Mouse (Mus musculus): Measurements from ENCODE around the gene Zfp51. TPM values are rescaled to one million over a fixed set of nuclear protein-coding genes. Genes with fewer than 3 reads are reported as not detected.
"Not testable (repeated sequence)": the region's sequence is repeated elsewhere in the genome, so short reads cannot be mapped to it uniquely, and the experiment has no call there.

The Zfp51 gene
- 10.7 and 14.5 TPM in 2 replicates for polyA plus RNA-seq (2011; ENCODE audit: insufficient read length, low read depth, missing spikeins)

DNA sequence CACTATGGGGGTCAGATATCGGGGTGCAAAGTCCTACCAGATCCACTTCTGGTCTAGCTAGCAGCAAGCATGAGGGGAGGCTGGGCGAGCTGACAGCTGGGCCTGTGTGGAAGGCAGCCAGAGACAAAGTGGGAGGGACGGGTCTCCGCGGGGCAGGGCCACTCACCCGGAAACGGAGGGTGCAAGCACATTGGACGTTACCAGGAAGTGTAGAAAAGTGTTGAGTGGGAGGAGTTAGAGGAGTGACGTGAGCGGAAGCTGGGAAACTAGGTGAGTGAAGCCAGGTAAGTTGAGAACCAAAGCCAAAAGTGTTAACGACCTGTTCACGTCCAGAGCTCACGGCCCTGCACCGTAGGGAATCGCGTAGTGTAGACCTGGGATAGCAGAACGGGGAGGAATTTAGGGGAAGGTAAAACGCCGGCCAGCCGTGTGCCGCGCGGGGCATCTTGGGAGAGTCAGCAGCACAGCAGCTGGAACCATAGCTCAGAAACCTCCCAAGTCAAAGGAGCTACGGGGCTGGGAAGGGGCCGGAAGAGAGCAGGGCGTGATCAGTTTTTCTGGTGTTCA lies at the start of gene Zfp51:
TSS of gene Zfp51 (plus strand) at position 237 of the 567 bp plus-strand sequence.
- Histone ChIP-seq H3K27ac (ENCODE audit: insufficient read depth, low read length) (peak within 1 kb of the TSS; percentile 77), H3K4me3 (ENCODE audit: insufficient read depth, low read length) (peak within 1 kb of the TSS; percentile 57), H3K4me1 (ENCODE audit: control insufficient read depth, insufficient read depth, low read length) (peaks cover 5% of the 10 kb centered on the region; the same call in 1 of the 2 replicates)
- TF ChIP-seq CTCF (IDR thresholded peaks at IDR 0.05; ENCODE audit: borderline replicate concordance, insufficient read depth, low read length) (no peak), POLR2A (IDR thresholded peaks at IDR 0.05; ENCODE audit: low read depth, low read length) (peak; percentile 84)

DNA sequence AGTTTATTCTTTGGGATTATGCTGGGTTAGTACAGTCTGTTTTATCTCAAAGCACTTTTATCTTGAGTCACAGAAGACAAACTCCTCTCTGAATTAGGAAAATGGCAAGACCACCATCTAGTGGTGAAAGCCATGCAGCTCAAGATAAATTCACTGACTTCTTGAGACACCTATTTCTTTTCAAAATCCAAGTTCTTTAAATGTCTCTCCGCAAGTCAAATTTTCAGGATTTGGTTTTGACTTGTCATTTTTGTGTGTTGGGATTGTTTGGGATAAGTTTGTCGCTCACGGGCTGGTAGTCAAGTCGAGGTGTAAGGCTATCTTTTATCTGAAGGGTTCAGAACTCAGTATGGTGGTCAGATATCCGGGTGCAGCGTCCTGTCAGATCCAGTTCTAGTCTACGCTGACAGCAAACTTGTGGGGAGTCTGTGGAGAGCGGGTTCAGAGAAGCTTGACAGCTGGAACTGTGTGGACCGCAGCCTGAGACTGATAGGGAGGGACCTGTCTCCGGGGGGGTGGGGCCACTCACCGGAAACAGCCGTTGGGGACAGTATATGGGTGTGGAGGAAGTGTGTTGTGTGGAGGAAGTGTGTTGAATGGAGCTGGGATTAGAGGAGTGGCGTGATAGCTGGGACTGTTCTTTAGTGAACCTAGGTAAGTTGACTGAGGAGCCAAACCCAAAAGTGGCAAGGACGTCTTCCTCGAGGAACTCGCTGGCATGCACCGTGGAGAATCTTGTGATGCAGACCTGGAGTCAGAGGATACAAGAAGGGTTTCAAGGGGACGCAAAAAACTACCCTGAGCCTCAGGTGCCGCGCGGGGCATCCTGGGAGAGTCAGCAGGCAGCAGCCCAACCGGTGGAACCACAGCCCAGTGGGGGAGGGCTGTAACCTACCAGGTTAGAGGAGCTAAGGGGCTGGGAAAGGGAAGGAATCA lies 27.2 kb upstream of the Zfp51 start, which contains the start of gene Zfp54:
TSS of gene Zfp54 (plus strand) at position 564 of the 936 bp plus-strand sequence.
- peak within 1 kb of the TSS; percentile 56 for H3K27ac ChIP-seq (ENCODE audit: insufficient read depth, low read length)
- H3K4me3 ChIP-seq (ENCODE audit: insufficient read depth, low read length), result peak within 1 kb of the TSS; percentile 62
- no peak for TF ChIP-seq CTCF (IDR thresholded peaks at IDR 0.05; ENCODE audit: borderline replicate concordance, insufficient read depth, low read length)
- TF ChIP-seq POLR2A (IDR thresholded peaks at IDR 0.05; ENCODE audit: low read depth, low read length), result peak; percentile 85
- H3K4me1 ChIP-seq (ENCODE audit: control insufficient read depth, insufficient read depth, low read length), result no peaks in the 10 kb centered on the region

DNA sequence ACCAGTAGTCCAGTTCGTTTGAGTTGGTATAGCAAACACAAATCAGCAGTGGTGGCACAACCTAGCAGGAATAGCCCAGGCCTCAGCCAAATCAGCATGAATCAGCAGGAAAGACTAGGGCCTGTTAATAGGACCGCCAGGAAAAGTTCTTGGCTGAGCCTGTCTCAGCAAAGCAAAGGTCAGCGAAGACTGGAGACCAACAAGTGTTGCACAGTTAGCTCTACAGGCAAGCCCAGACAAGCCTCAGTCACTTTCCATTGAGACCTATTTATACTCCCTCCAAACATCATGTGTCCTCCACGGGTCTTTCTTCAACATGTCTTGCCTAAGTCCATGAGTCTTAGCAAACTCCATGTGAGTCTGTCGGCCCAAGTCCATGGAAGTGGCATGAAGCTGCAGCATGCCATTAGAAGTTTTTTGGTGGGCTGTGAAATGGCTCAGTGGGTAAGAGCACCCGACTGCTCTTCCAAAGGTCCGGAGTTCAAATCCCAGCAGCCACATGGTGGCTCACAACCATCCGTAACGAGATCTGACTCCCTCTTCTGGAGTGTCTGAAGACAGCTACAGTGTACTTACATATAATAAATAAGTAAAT lies 11.3 kb upstream of the Zfp51 start:
- not testable (repeated sequence) for H3K4me1 ChIP-seq (ENCODE audit: control insufficient read depth, insufficient read depth, low read length); H3K4me3 ChIP-seq (ENCODE audit: insufficient read depth, low read length)
- peak overlapping the region; percentile 4; the same call in 1 of the 2 replicates for H3K27ac ChIP-seq (ENCODE audit: insufficient read depth, low read length)

DNA sequence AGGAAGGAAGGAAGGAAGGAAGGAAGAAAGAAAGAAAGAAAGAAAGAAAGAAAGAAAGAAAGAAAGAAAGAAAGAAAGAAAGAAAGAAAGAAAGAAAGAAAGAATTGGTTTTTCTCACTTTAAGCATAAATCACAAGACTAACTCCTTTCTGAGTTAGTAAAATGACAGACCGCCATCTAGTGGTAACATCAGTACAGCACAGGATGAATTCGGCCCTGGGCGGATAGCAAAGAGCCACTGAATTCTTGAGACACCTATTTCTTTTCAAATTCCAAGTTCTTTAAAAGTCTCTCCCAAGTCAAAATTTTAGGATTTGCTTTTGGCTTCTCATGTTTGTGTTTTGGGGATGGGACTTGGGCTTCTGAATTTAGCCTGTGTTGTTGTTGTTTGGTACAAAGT lies 505 bp upstream of the Zfp51 start:
- Histone ChIP-seq H3K4me3 (ENCODE audit: insufficient read depth, low read length) (peak overlapping the region; percentile 28), H3K27ac (ENCODE audit: insufficient read depth, low read length) (peak overlapping the region; percentile 77), H3K4me1 (ENCODE audit: control insufficient read depth, insufficient read depth, low read length) (peaks cover 5% of the 10 kb centered on the region; the same call in 1 of the 2 replicates)
- TF ChIP-seq POLR2A (IDR thresholded peaks at IDR 0.05; ENCODE audit: low read depth, low read length) (no peak), CTCF (IDR thresholded peaks at IDR 0.05; ENCODE audit: borderline replicate concordance, insufficient read depth, low read length) (no peak)

DNA sequence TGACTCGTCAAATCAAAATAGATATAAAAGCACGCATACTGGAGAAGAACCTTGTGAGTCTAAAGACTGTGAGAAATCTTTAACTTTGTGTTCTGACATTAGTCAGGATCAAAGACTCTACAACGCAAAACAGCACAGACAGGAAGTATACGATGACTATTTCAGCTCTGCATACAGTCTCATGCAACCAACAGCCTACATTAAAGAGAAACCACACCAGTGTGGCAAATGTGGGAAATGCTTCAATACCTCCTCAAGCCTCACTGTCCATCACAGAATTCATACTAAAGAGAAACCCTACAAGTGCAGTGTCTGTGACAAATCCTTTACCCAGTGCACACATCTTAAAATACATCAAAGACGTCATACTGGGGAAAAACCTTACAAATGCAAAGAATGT lies 13.4 kb downstream of the Zfp51 start:
- Histone ChIP-seq H3K4me3 (ENCODE audit: insufficient read depth, low read length) (no peak overlapping the region), H3K27ac (ENCODE audit: insufficient read depth, low read length) (peak overlapping the region; percentile 65; the same call in 1 of the 2 replicates), H3K4me1 (ENCODE audit: control insufficient read depth, insufficient read depth, low read length) (no peaks in the 10 kb centered on the region)
- TF ChIP-seq POLR2A (IDR thresholded peaks at IDR 0.05; ENCODE audit: low read depth, low read length), result no peak
- TF ChIP-seq CTCF (IDR thresholded peaks at IDR 0.05; ENCODE audit: borderline replicate concordance, insufficient read depth, low read length), result no peak

DNA sequence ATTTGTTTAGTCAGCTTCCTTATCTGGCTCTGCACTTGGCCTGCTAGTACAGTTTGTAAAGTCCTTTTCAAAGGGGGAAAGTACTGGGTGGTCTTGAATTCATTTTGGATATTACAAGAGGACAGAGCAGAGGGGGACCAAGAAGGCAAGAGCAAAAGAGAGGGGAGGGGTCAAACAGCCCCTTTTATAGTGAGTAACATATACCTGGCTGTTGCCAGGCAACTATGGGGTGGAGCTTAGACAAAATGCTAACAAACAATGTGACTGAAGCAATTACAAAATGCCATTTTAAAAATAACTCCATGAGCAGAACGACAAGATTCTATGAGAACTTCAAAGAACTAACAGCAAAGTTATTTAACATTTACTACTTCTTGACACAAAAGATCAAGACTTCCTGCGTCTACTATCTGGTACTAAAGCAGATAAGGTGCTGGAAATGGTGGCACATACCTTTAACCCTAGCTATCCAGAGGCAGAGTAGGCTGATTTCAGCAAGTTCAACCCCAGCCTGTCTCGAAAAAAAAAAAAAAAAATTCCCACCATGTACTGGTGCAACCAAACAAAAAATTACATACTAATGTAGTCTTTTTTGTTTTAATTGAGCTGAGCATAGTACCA lies 22.0 kb downstream of the Zfp51 start:
- Histone ChIP-seq H3K4me3 (ENCODE audit: insufficient read depth, low read length) (no peak overlapping the region), H3K27ac (ENCODE audit: insufficient read depth, low read length) (peak overlapping the region; percentile 87; the same call in 1 of the 2 replicates), H3K4me1 (ENCODE audit: control insufficient read depth, insufficient read depth, low read length) (peaks cover 8% of the 10 kb centered on the region)
- TF ChIP-seq POLR2A (IDR thresholded peaks at IDR 0.05; ENCODE audit: low read depth, low read length) (no peak), CTCF (IDR thresholded peaks at IDR 0.05; ENCODE audit: borderline replicate concordance, insufficient read depth, low read length) (no peak)

DNA sequence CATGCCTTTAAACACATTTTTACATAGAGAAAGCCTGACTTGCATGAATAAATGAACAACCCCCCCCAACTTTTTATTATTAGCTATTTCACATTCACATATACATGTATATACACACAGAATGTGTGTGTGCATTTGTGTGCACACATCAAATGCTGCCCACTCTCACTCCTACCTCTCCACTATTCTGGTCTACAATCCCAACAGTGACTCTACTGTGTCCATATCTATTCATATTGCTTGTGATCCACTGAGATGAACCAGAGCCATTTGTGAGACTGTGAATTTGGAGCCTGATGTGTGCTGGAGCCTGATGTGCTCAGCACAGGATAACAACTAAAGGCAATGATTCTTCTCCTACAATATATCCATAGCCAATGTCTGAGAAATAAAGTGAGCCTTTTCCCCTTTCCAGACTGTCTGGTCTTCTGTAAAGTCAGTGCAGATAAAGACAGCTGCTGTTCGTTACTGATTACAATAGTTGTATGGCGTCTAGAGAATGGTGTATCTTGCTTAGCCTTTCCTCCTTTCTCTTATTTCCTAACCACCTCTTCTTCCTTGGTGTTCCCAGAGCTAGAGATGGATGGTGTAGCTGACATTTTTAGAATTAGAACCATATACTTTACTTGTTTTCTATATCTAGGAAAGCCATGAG lies 22.6 kb downstream of the Zfp51 start:
- peaks cover 8% of the 10 kb centered on the region for H3K4me1 ChIP-seq (ENCODE audit: control insufficient read depth, insufficient read depth, low read length)
- peak overlapping the region; percentile 87 for H3K27ac ChIP-seq (ENCODE audit: insufficient read depth, low read length)
- no peak overlapping the region for H3K4me3 ChIP-seq (ENCODE audit: insufficient read depth, low read length)
- TF ChIP-seq POLR2A (IDR thresholded peaks at IDR 0.05; ENCODE audit: low read depth, low read length), result no peak
- no peak for TF ChIP-seq CTCF (IDR thresholded peaks at IDR 0.05; ENCODE audit: borderline replicate concordance, insufficient read depth, low read length)

DNA sequence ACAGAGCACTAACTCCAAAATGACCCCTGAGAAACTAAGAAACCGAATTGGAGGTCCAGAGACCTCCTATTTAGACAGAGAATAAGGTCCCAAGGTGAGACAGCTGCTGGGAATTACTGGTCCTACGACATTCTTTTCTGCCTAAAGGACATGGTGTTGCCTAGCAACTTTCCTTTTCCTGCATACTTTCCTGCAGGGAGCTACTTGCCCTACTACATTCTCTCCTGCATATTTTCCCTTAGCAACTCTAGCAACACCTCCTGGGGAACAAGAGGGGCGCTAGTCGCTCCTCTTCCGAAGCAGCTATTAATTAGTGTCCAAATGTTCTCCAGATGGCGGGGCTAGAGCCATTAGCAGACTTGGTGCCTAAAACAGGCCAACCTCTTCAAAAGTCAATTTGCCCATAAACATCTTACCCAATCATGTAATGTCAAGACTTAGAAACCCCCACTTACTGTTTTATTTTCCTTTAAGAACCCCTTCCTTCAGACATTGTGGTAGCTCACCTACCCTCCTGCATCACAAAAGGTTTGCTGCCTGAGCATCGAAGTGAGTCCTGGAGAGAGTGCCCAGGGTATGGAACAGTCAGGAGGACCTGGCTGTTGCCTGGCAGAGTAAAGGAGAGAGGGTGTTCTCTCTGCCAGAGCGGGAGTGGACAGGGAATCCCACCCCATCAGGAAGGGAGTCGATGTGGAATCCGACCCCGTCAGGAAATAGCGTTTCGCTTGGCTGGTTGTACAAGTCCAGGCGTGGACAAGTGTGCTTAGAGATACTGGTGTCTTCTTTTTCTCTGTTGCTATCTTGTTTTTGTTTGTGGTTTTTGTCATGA lies 23.4 kb downstream of the Zfp51 start:
- Histone ChIP-seq H3K4me3 (ENCODE audit: insufficient read depth, low read length) (no peak overlapping the region), H3K4me1 (ENCODE audit: control insufficient read depth, insufficient read depth, low read length) (peaks cover 8% of the 10 kb centered on the region), H3K27ac (ENCODE audit: insufficient read depth, low read length) (peak overlapping the region; percentile 87)
- TF ChIP-seq CTCF (IDR thresholded peaks at IDR 0.05; ENCODE audit: borderline replicate concordance, insufficient read depth, low read length), result no peak

DNA sequence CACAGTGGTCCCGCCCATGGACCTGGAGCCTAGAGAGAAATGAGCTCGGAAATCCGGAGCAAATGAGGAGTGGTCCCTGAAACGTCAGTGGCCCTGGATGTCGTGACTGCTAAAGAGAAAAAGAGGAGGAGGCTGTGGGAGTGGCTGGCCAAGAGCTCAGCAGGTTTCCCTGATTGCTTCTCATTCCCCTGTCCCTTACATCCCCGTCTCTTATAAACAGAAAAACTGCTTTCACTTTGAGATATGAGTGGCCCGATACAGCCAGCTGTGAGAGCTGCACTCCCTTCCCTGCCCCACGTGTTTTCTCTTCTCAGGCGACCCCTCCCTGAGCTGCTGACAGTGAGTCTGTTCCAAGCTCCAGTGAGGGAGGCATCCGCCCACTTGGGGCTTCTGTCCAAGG lies 24.6 kb downstream of the Zfp51 start:
- Histone ChIP-seq H3K4me1 (ENCODE audit: control insufficient read depth, insufficient read depth, low read length) (peaks cover 10% of the 10 kb centered on the region), H3K4me3 (ENCODE audit: insufficient read depth, low read length) (peak overlapping the region; percentile 27; the same call in 1 of the 2 replicates), H3K27ac (ENCODE audit: insufficient read depth, low read length) (peak overlapping the region; percentile 93)

DNA sequence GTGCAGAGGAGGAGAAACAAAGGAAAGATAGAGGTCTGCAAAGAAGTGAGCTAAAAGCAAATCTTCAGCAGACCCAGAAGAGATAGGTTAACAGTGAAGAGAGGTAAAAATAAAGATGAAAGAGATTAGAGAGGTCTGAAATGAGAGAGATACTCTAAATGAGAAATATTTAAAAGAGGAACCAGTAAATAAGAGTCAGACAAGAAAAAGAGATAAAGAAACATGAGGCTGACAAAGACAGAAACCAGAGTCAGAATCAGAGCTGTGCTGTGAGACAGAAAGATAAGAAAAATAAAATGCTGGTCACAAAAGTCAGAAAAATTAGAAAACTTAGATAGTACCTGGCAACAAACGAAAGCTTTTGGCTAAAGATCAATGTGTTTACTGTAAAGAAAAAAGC lies 25.1 kb downstream of the Zfp51 start:
- H3K4me1 ChIP-seq (ENCODE audit: control insufficient read depth, insufficient read depth, low read length), result peaks cover 10% of the 10 kb centered on the region
- H3K27ac ChIP-seq (ENCODE audit: insufficient read depth, low read length), result peak overlapping the region; percentile 57; the same call in 1 of the 2 replicates
- not testable (repeated sequence) for H3K4me3 ChIP-seq (ENCODE audit: insufficient read depth, low read length)

DNA sequence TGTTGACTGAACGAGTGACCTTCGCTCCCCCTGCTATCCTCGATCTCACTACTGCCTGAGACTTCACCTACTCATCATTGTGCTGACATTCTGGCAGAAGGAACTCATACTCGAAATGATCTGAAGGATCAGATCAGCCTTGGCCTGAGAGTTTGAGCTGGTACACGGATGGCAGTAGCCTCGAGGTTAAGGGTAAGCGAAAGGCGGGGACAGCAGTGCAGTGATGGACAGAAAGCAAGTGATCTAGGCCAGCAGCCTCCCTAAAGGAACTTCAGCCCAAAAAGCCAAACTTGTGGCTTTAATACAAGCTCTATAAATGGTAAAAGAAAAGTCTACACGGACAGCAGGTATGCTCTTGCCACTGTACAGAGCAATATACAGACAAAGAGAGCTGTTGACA lies 26.2 kb downstream of the Zfp51 start:
- H3K4me3 ChIP-seq (ENCODE audit: insufficient read depth, low read length), result not testable (repeated sequence)
- H3K27ac ChIP-seq (ENCODE audit: insufficient read depth, low read length), result peak overlapping the region; percentile 73
- H3K4me1 ChIP-seq (ENCODE audit: control insufficient read depth, insufficient read depth, low read length), result peaks cover 10% of the 10 kb centered on the region
